Mouse (Mus musculus) heart, postnatal 10 days (tissue): ENCODE measurements around the gene Pde10a. TPM values are rescaled to one million over a fixed set of nuclear protein-coding genes. Genes with fewer than 3 reads are reported as not detected.
A peak's percentile ranks its signal among the peaks of the same experiment; 100 is the strongest.

ENCODE experiments used
- DNase-seq, 2 experiments: peaks; one replicate each; pipeline ENCODE4 v3.0.0; 2021
- intact Hi-C: fragments of 180-260 bp; cut with DNase I; formaldehyde crosslinking; loops from one replicate; pipeline ENCODE4 v1.15.1; 2025
- total RNA-seq, 2 experiments: library from RNA; stranded (reverse); gene quantifications; 2 replicates each; pipeline ENCODE4 v1.2.3; 2021

Pde10a gene
- total RNA-seq, 2 experiments from 2014 or later = 5.0 to 7.7 TPM

- intact Hi-C loops = no loop called here
- no peak for DNase-seq
Observed at GRCm38 (mm10) chr17:8823548-8823947, 298.4 kb downstream of the Pde10a start.

GRCm38 (mm10) chr17:8827204-8827603 is 302.0 kb downstream of the Pde10a start:
- intact Hi-C loops = no loop called here
- DNase-seq = no peak

- no peak for DNase-seq
- intact Hi-C loops = no loop called here
Observed at GRCm38 (mm10) chr17:8831001-8831400, 305.8 kb downstream of the Pde10a start.

GRCm38 (mm10) chr17:8836292-8836691 is 311.1 kb downstream of the Pde10a start:
- intact Hi-C loops = no loop called here
- DNase-seq = no peak

- DNase-seq = no peak
- intact Hi-C loops = loop anchor here (2.0 kb wide), 1 partner anchor 25 kb away; no protein-coding TSS in a partner anchor
Observed at GRCm38 (mm10) chr17:8838252-8838651, 313.1 kb downstream of the Pde10a start.

- DNase-seq = no peak
- intact Hi-C loops = loop anchor here (2.0 kb wide), 1 partner anchor 27 kb away; no protein-coding TSS in a partner anchor
Observed at GRCm38 (mm10) chr17:8839237-8840011, 314.3 kb downstream of the Pde10a start.

GRCm38 (mm10) chr17:8841094-8841493 is 315.9 kb downstream of the Pde10a start:
- intact Hi-C loops = no loop called here
- no peak for DNase-seq

- DNase-seq = no peak
- intact Hi-C loops = no loop called here
Observed at GRCm38 (mm10) chr17:8841897-8842540, 316.8 kb downstream of the Pde10a start.

- DNase-seq = no peak
- intact Hi-C loops = no loop called here
Observed at GRCm38 (mm10) chr17:8842662-8843061, 317.5 kb downstream of the Pde10a start.

- no peak for DNase-seq
Observed at GRCm38 (mm10) chr17:8843941-8844340, 318.8 kb downstream of the Pde10a start.

GRCm38 (mm10) chr17:8846506-8846905 is 321.3 kb downstream of the Pde10a start:
- no peak for DNase-seq
- intact Hi-C loops = no loop called here

More at GRCm38 (mm10) chr17:8843941-8844340, 318.8 kb downstream of the Pde10a start:
- intact Hi-C loops = no loop called here

- intact Hi-C loops = no loop called here
- peak; percentile 49 to 65 for DNase-seq
Observed at GRCm38 (mm10) chr17:8847558-8847957, 322.4 kb downstream of the Pde10a start.

- intact Hi-C loops = no loop called here
- no peak for DNase-seq
Observed at GRCm38 (mm10) chr17:8851846-8852245, 326.7 kb downstream of the Pde10a start.

GRCm38 (mm10) chr17:8856430-8857371 is 331.5 kb downstream of the Pde10a start:
- DNase-seq = peak; percentile 79 to 84
- intact Hi-C loops = loop anchor here (5.0 kb wide), 1 partner anchor 54 kb away; no protein-coding TSS in a partner anchor

- intact Hi-C loops = loop anchor here (5.0 kb wide), 1 partner anchor 57 kb away; no protein-coding TSS in a partner anchor
- peak; percentile 58 for DNase-seq
Observed at GRCm38 (mm10) chr17:8858636-8859421, 333.7 kb downstream of the Pde10a start.

GRCm38 (mm10) chr17:8859489-8859888 is 334.3 kb downstream of the Pde10a start:
- intact Hi-C loops = loop anchor here (5.0 kb wide), 1 partner anchor 57 kb away; no protein-coding TSS in a partner anchor
- DNase-seq = no peak

GRCm38 (mm10) chr17:8864638-8865497 is 339.7 kb downstream of the Pde10a start:
- intact Hi-C loops = no loop called here
- DNase-seq = peak; percentile 69 to 71

GRCm38 (mm10) chr17:8867331-8868237 is 342.4 kb downstream of the Pde10a start:
- intact Hi-C loops = loop anchor here (2.0 kb wide), 1 partner anchor 253 kb away; no protein-coding TSS in a partner anchor
- peak in 1 of 2 experiments; percentile 11 for DNase-seq
